Mouse (Mus musculus) intestine, embryonic 16.5 days (tissue): Measurements from ENCODE around the gene Gm1123. TPM values are rescaled to one million over a fixed set of nuclear protein-coding genes. Genes with fewer than 3 reads are reported as not detected.
A peak's percentile ranks its signal among the peaks of the same experiment; 100 is the strongest.

ENCODE experiments used
- ATAC-seq: fragments of 200-750 bp; cut with Nextera tagmentation; 2 replicates; pipeline ENCODE4 v1.8.0; 2017; ENCODE audit warnings: moderate TSS enrichment, moderate library complexity
- H3K27ac ChIP-seq: fragments of 300-500 bp; sonication (generic); 2 replicates; pipeline ENCODE4 v1.5.1; 2014; ENCODE audit warnings: mild to moderate bottlenecking, low read length
- H3K27me3 ChIP-seq: fragments of 300-500 bp; sonication (generic); replicated peaks from 2 replicates; pipeline ENCODE4 v1.6.1; 2014; ENCODE audit warnings: low read length, control low read depth, mixed read lengths; ENCODE audit not compliant: control insufficient read depth, insufficient read depth
- H3K36me3 ChIP-seq: fragments of 300-500 bp; sonication (generic); 2 replicates; pipeline ENCODE4 v1.6.1; 2014; ENCODE audit warnings: low read length, control low read depth; ENCODE audit not compliant: control insufficient read depth, insufficient read depth
- H3K4me1 ChIP-seq: fragments of 300-500 bp; sonication (generic); 2 replicates; pipeline ENCODE4 v1.6.1; 2014; ENCODE audit warnings: low read length, control low read depth, mixed read lengths; ENCODE audit not compliant: control insufficient read depth, insufficient read depth
- H3K4me2 ChIP-seq: fragments of 300-500 bp; sonication (generic); 2 replicates; pipeline ENCODE4 v1.6.1; 2014; ENCODE audit warnings: low read depth, low read length, control low read depth
- H3K4me3 ChIP-seq: fragments of 300-500 bp; sonication (generic); 2 replicates; pipeline ENCODE4 v1.5.1; 2014; ENCODE audit warnings: mild to moderate bottlenecking, low read length
- H3K9ac ChIP-seq: fragments of 300-500 bp; sonication (generic); 2 replicates; pipeline ENCODE4 v1.6.1; 2014; ENCODE audit warnings: low read depth, low read length
- H3K9me3 ChIP-seq: fragments of 300-500 bp; sonication (generic); 2 replicates; pipeline ENCODE4 v1.6.1; 2016; ENCODE audit warnings: low read length, control low read depth; ENCODE audit not compliant: control insufficient read depth
- WGBS: fragments of 180-500 bp; shearing (Covaris S2); extraction: QIAGEN DNeasy Blood & Tissue Kit; methylation state at CpG from one replicate; pipeline ENCODE4 v1.1.7; 2014; 5-methylcytosine and 5-hydroxymethylcytosine counted together
- polyA plus RNA-seq: library from polyadenylated mRNA; unstranded; fragments of >200 nt; fragmentation: Nextera tagmentation; extraction: Ambion mirVana; gene quantifications from 2 replicates; pipeline ENCODE4 v1.2.1, GENCODE M21; 2015

The Gm1123 gene
- polyA plus RNA-seq, 1 experiment from 2014 or later = 33.1 TPM

GRCm38 (mm10) chr9:99049760-99050159, 14.2 kb upstream of the Gm1123 start:
- Histone ChIP-seq H3K36me3 (no peaks in the 10 kb centered on the region), H3K9me3 (no peaks in the 10 kb centered on the region), H3K9ac (no peak overlapping the region), H3K4me3 (no peak overlapping the region), H3K4me2 (no peak overlapping the region), H3K27me3 (no peaks in the 10 kb centered on the region), H3K27ac (no peak overlapping the region), H3K4me1 (no peaks in the 10 kb centered on the region)
- 64% methylated on average over 6 of the region's 6 CpGs for WGBS
- ATAC-seq = no peak

GRCm38 (mm10) chr9:99048724-99049250, 13.3 kb upstream of the Gm1123 start:
- 54% methylated on average over 1 of the region's 1 CpGs for WGBS
- Histone ChIP-seq H3K9me3 (no peaks in the 10 kb centered on the region), H3K9ac (no peak overlapping the region), H3K27me3 (no peaks in the 10 kb centered on the region), H3K4me2 (no peak overlapping the region), H3K36me3 (no peaks in the 10 kb centered on the region), H3K4me1 (no peaks in the 10 kb centered on the region), H3K27ac (no peak overlapping the region), H3K4me3 (no peak overlapping the region)
- ATAC-seq = no peak

- no peaks in the 10 kb centered on the region for H3K27me3 ChIP-seq
- H3K4me1 ChIP-seq = no peaks in the 10 kb centered on the region
- H3K36me3 ChIP-seq = no peaks in the 10 kb centered on the region
- no peak overlapping the region for H3K27ac ChIP-seq
- ATAC-seq = no peak
- H3K4me2 ChIP-seq = no peak overlapping the region
- 89% methylated on average over 8 of the region's 8 CpGs for WGBS
- H3K9ac ChIP-seq = no peak overlapping the region
- no peaks in the 10 kb centered on the region for H3K9me3 ChIP-seq
- no peak overlapping the region for H3K4me3 ChIP-seq
Measured at GRCm38 (mm10) chr9:99044761-99045160, 9.2 kb upstream of the Gm1123 start.

- no peak overlapping the region for H3K4me2 ChIP-seq
- no peak overlapping the region for H3K27ac ChIP-seq
- H3K9me3 ChIP-seq = no peaks in the 10 kb centered on the region
- H3K4me1 ChIP-seq = no peaks in the 10 kb centered on the region
- peak; percentile 59 for ATAC-seq
- H3K4me3 ChIP-seq = no peak overlapping the region
- 86% methylated on average over 4 of the region's 4 CpGs for WGBS
- H3K27me3 ChIP-seq = no peaks in the 10 kb centered on the region
- no peaks in the 10 kb centered on the region for H3K36me3 ChIP-seq
- H3K9ac ChIP-seq = no peak overlapping the region
Measured at GRCm38 (mm10) chr9:99042641-99043040, 7.1 kb upstream of the Gm1123 start.

- Histone ChIP-seq H3K9me3 (no peaks in the 10 kb centered on the region), H3K4me2 (no peak overlapping the region), H3K36me3 (no peaks in the 10 kb centered on the region), H3K27ac (no peak overlapping the region), H3K4me1 (no peaks in the 10 kb centered on the region), H3K4me3 (no peak overlapping the region), H3K9ac (no peak overlapping the region), H3K27me3 (no peaks in the 10 kb centered on the region)
- WGBS = 67% methylated on average over 9 of the region's 9 CpGs
- peak; percentile 58; the same call in 1 of the 2 replicates for ATAC-seq
Measured at GRCm38 (mm10) chr9:99041994-99042393, 6.5 kb upstream of the Gm1123 start.

GRCm38 (mm10) chr9:99034111-99034510, 1.4 kb downstream of the Gm1123 start:
- no peak overlapping the region for H3K27ac ChIP-seq
- H3K36me3 ChIP-seq = no peaks in the 10 kb centered on the region
- H3K4me1 ChIP-seq = peaks cover 9% of the 10 kb centered on the region; the same call in 1 of the 2 replicates
- WGBS = 91% methylated on average over 8 of the region's 8 CpGs
- H3K27me3 ChIP-seq = no peaks in the 10 kb centered on the region
- H3K4me2 ChIP-seq = no peak overlapping the region
- H3K9ac ChIP-seq = no peak overlapping the region
- H3K9me3 ChIP-seq = no peaks in the 10 kb centered on the region
- ATAC-seq = no peak
- no peak overlapping the region for H3K4me3 ChIP-seq

- no peak overlapping the region for H3K4me3 ChIP-seq
- H3K4me1 ChIP-seq = peaks cover 9% of the 10 kb centered on the region; the same call in 1 of the 2 replicates
- no peaks in the 10 kb centered on the region for H3K9me3 ChIP-seq
- no peaks in the 10 kb centered on the region for H3K27me3 ChIP-seq
- no peak overlapping the region; the same call in 1 of the 2 replicates for H3K4me2 ChIP-seq
- no peak overlapping the region for H3K9ac ChIP-seq
- H3K36me3 ChIP-seq = no peaks in the 10 kb centered on the region
- WGBS = 55% methylated on average over 8 of the region's 8 CpGs
- peak; percentile 83 for ATAC-seq
- H3K27ac ChIP-seq = peak overlapping the region; percentile 59
Measured at GRCm38 (mm10) chr9:99032031-99032430, 3.5 kb downstream of the Gm1123 start.

GRCm38 (mm10) chr9:99021751-99022150, 13.8 kb downstream of the Gm1123 start:
- no peak overlapping the region for H3K4me3 ChIP-seq
- ATAC-seq = no peak
- 85% methylated on average over 4 of the region's 4 CpGs for WGBS
- no peaks in the 10 kb centered on the region for H3K4me1 ChIP-seq
- no peak overlapping the region for H3K9ac ChIP-seq
- H3K27me3 ChIP-seq = no peaks in the 10 kb centered on the region
- H3K36me3 ChIP-seq = no peaks in the 10 kb centered on the region
- H3K27ac ChIP-seq = no peak overlapping the region
- no peak overlapping the region for H3K4me2 ChIP-seq
- no peaks in the 10 kb centered on the region for H3K9me3 ChIP-seq

GRCm38 (mm10) chr9:99021166-99021565, 14.3 kb downstream of the Gm1123 start:
- ATAC-seq = no peak
- no peak overlapping the region for H3K9ac ChIP-seq
- H3K9me3 ChIP-seq = no peaks in the 10 kb centered on the region
- H3K27ac ChIP-seq = no peak overlapping the region
- H3K4me3 ChIP-seq = no peak overlapping the region
- 59% methylated on average over 5 of the region's 5 CpGs for WGBS
- no peaks in the 10 kb centered on the region for H3K36me3 ChIP-seq
- no peak overlapping the region for H3K4me2 ChIP-seq
- H3K4me1 ChIP-seq = no peaks in the 10 kb centered on the region
- H3K27me3 ChIP-seq = no peaks in the 10 kb centered on the region

- no peaks in the 10 kb centered on the region for H3K27me3 ChIP-seq
- ATAC-seq = peak; percentile 66
Measured at GRCm38 (mm10) chr9:99017679-99018078, 17.8 kb downstream of the Gm1123 start.

More at GRCm38 (mm10) chr9:99017679-99018078, 17.8 kb downstream of the Gm1123 start:
- Histone ChIP-seq H3K27ac (no peak overlapping the region), H3K36me3 (no peaks in the 10 kb centered on the region), H3K4me3 (no peak overlapping the region), H3K4me1 (no peaks in the 10 kb centered on the region), H3K9ac (no peak overlapping the region), H3K4me2 (no peak overlapping the region), H3K9me3 (no peaks in the 10 kb centered on the region)
- WGBS = 78% methylated on average over 6 of the region's 6 CpGs
